Mouse (Mus musculus): ENCODE measurements around the gene Gm3642. TPM values are rescaled to one million over a fixed set of nuclear protein-coding genes. Genes with fewer than 3 reads are reported as not detected.
"Not testable (repeated sequence)": the region's sequence is repeated elsewhere in the genome, so short reads cannot be mapped to it uniquely, and the experiment has no call there.

Gm3642 gene
- polyA plus RNA-seq (2015; fragmentation: Nextera tagmentation; extraction: Ambion mirVana), result not detected in 2 replicates

- not testable (repeated sequence) for H3K4me3 ChIP-seq (ENCODE audit: low read length); H3K4me1 ChIP-seq (ENCODE audit: control insufficient read depth, insufficient read depth, low read length); H3K27ac ChIP-seq (ENCODE audit: low read length); H3K9ac ChIP-seq (ENCODE audit: low read length); H3K4me2 ChIP-seq (ENCODE audit: low read depth, low read length); H3K9me3 ChIP-seq (replicated peaks; ENCODE audit: control insufficient read depth, low read length); H3K36me3 ChIP-seq (ENCODE audit: control insufficient read depth, insufficient read depth); ATAC-seq (replicated peaks; ENCODE audit: extremely low read depth, insufficient read depth, low FRiP score); H3K27me3 ChIP-seq (ENCODE audit: control insufficient read depth, insufficient read depth, low read length)
- no CpG with 5 or more reads among the region's 3 CpGs for WGBS
These were observed at the start of gene Gm3642 for GRCm38 (mm10) chr14:6840211-6840610. TSS of gene Gm3642 (minus strand) at chr14:6840311.

- H3K9me3 ChIP-seq (replicated peaks; ENCODE audit: control insufficient read depth, low read length); H3K27ac ChIP-seq (ENCODE audit: low read length); H3K36me3 ChIP-seq (ENCODE audit: control insufficient read depth, insufficient read depth); H3K4me1 ChIP-seq (ENCODE audit: control insufficient read depth, insufficient read depth, low read length); H3K27me3 ChIP-seq (ENCODE audit: control insufficient read depth, insufficient read depth, low read length); H3K9ac ChIP-seq (ENCODE audit: low read length); ATAC-seq (replicated peaks; ENCODE audit: extremely low read depth, insufficient read depth, low FRiP score): not testable (repeated sequence)
- peak within 1 kb of the TSS; percentile 41 for H3K4me3 ChIP-seq (ENCODE audit: low read length)
- under 1% methylated on average over 28 of the region's 43 CpGs for WGBS
- peak within 1 kb of the TSS; percentile 57 for H3K4me2 ChIP-seq (ENCODE audit: low read depth, low read length)
These were observed 49.5 kb upstream of the Gm3642 start, which contains the start of gene Gm3667 for GRCm38 (mm10) chr14:6889521-6890012. TSS of gene Gm3667 (minus strand) at chr14:6889962.

DNA sequence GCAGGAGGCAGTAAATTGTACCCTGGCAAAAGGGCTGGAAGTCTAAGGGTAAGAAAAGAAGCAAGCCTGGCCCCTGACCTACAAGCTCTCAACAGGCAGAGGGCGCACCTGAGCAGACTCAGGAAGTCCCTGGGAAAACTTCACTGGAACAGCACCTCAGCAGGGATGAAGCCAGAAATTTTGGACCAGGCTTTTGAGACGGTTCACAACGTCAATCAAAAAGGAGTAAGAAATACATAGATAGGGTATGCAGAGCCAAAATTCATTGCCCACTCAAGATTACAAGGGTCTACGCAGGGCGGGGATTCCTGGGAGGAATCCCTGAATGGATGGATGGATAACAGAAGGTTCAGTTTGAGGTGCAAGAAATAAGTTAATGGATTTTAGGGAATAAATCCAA lies 48.7 kb upstream of the Gm3642 start:
- not testable (repeated sequence) for H3K4me3 ChIP-seq (ENCODE audit: low read length)
- WGBS, result 18% methylated on average over 4 of the region's 5 CpGs

GRCm38 (mm10) chr14:6823297-6823696 lies 16.8 kb downstream of the Gm3642 start:
- not testable (repeated sequence) for H3K27me3 ChIP-seq (ENCODE audit: control insufficient read depth, insufficient read depth, low read length); H3K4me2 ChIP-seq (ENCODE audit: low read depth, low read length); H3K27ac ChIP-seq (ENCODE audit: low read length); H3K9me3 ChIP-seq (replicated peaks; ENCODE audit: control insufficient read depth, low read length); H3K4me3 ChIP-seq (ENCODE audit: low read length); H3K36me3 ChIP-seq (ENCODE audit: control insufficient read depth, insufficient read depth); H3K4me1 ChIP-seq (ENCODE audit: control insufficient read depth, insufficient read depth, low read length); H3K9ac ChIP-seq (ENCODE audit: low read length); ATAC-seq (replicated peaks; ENCODE audit: extremely low read depth, insufficient read depth, low FRiP score)
- WGBS, result 78% methylated on average over 3 of the region's 3 CpGs

More for the DNA sequence above, 48.7 kb upstream of the Gm3642 start:
- peak overlapping the region; percentile 57 for H3K4me2 ChIP-seq (ENCODE audit: low read depth, low read length)
- H3K27ac ChIP-seq (ENCODE audit: low read length); H3K27me3 ChIP-seq (ENCODE audit: control insufficient read depth, insufficient read depth, low read length); H3K36me3 ChIP-seq (ENCODE audit: control insufficient read depth, insufficient read depth); H3K9ac ChIP-seq (ENCODE audit: low read length); ATAC-seq (replicated peaks; ENCODE audit: extremely low read depth, insufficient read depth, low FRiP score); H3K4me1 ChIP-seq (ENCODE audit: control insufficient read depth, insufficient read depth, low read length); H3K9me3 ChIP-seq (replicated peaks; ENCODE audit: control insufficient read depth, low read length): not testable (repeated sequence)

Other genes starting within 250 kb of the Gm3642 start
- gene Gm3629, start 249.7 kb downstream of the Gm3642 start, polyA plus RNA-seq (2015; fragmentation: Nextera tagmentation; extraction: Ambion mirVana), result 0.29 and 0.80 TPM in 2 replicates
- 0.26 TPM in 1 of 2 replicates, not detected in the other for gene Gm3460, start 217.9 kb downstream of the Gm3642 start, polyA plus RNA-seq (2015; fragmentation: Nextera tagmentation; extraction: Ambion mirVana)
- gene Gm10251, start 156.1 kb downstream of the Gm3642 start, polyA plus RNA-seq (2015; fragmentation: Nextera tagmentation; extraction: Ambion mirVana), result not detected in 2 replicates
- gene Gm8050, start 120.1 kb downstream of the Gm3642 start, polyA plus RNA-seq (2015; fragmentation: Nextera tagmentation; extraction: Ambion mirVana), result not detected in 2 replicates
- gene Gm3636, start 98.0 kb downstream of the Gm3642 start, polyA plus RNA-seq (2015; fragmentation: Nextera tagmentation; extraction: Ambion mirVana), result 6.1 and 10.1 TPM in 2 replicates
- not detected in 2 replicates for gene Gm8362, start 65.9 kb downstream of the Gm3642 start, polyA plus RNA-seq (2015; fragmentation: Nextera tagmentation; extraction: Ambion mirVana)
- 0.56 and 0.67 TPM in 2 replicates for gene Gm3667, start 49.7 kb upstream of the Gm3642 start, polyA plus RNA-seq (2015; fragmentation: Nextera tagmentation; extraction: Ambion mirVana)
- gene Gm6356, start 133.5 kb upstream of the Gm3642 start, polyA plus RNA-seq (2015; fragmentation: Nextera tagmentation; extraction: Ambion mirVana), result not detected in 2 replicates
- 0.20 TPM in 1 of 2 replicates, not detected in the other for gene Gm10406, start 187.1 kb upstream of the Gm3642 start, polyA plus RNA-seq (2015; fragmentation: Nextera tagmentation; extraction: Ambion mirVana)
- gene Gm3685, start 204.7 kb upstream of the Gm3642 start, polyA plus RNA-seq (2015; fragmentation: Nextera tagmentation; extraction: Ambion mirVana), result not detected in 2 replicates

Data from heart, embryonic 16.5 days (tissue).